Mouse (Mus musculus) embryo, embryonic 9.5 days (tissue): ENCODE measurements around the gene Rad51b.

ENCODE experiments used
- DNase-seq: peaks from one replicate; pipeline ENCODE4 v3.0.0-alpha.2; 2017; ENCODE audit errors: extremely low spot score

Gene Rad51b

DNA sequence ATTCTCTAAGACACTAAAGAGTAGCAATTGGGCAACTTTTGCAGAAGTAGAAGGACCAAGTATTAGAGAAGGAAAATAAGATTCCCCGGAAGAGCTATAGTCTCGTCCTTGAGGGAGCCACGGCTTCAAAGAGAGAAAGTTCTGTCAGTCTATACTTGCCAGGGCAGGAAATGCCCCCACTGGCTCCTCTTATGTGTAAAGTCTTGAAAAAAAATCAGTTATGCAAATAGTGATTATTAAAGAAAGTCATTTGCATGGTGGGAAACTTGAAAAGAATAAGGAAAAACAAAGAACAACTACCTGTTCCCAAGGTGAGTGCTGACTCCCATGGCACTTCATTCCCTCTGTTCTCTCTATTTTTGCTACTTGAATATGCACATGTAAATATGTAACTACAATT lies 140.5 kb downstream of the Rad51b start:
- DNase-seq, result no peak

DNA sequence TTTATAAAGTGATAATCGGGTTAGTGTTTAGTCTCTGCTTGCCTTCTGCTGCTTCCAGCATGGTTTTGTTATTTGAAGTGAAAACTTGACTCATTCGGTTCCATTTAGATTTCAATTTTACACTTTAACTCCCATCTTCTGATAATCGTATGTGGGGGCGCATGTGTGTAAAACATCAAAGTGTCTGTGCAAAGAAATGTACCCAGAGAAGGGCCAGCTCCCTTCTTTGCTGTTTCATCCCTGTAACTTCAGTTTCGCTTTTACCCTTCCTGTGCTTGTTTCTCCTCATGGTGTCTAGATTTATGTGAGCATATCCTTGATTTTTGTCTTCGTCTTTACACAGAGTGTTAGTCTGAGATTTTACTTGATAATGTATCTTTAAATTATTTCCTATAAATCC lies 142.9 kb downstream of the Rad51b start:
- DNase-seq, result no peak

DNA sequence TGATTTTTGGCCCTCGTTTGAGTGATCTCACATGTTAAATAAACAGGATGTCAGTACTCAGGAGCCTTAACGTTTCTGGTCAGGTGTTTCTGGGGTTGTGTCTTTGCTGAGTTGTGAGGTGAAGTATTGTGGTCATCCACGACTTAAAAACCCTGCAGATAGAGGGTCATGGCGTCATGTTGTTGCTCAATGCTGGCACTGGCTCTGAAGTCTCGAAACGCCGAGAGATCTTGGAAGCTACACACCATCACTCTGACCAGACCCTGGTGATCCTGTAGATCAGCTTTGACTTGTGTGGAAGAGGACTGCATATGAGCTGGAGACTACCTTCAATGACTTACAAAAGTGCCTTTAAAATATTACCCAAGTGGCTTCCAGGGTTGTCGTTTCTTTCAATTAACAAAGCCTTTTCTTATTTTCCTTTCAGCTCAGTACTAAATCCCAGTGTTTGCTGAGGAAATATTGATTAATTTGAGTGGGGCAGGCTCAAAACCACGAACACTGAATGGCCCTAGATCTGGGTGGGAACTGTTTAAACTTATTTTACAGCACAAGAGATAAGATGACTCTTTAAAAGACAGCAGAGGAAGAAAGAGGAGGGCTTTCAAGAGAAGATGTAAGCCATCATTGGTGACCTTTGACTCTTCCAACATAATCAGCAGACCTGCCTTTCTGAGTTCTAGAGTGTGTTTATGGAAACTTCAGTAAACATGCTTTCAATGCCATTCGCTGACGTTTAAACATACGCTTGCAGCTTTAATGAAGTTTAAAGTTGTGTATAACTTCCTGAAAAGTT lies 144.3 kb downstream of the Rad51b start:
- DNase-seq, result no peak

DNA sequence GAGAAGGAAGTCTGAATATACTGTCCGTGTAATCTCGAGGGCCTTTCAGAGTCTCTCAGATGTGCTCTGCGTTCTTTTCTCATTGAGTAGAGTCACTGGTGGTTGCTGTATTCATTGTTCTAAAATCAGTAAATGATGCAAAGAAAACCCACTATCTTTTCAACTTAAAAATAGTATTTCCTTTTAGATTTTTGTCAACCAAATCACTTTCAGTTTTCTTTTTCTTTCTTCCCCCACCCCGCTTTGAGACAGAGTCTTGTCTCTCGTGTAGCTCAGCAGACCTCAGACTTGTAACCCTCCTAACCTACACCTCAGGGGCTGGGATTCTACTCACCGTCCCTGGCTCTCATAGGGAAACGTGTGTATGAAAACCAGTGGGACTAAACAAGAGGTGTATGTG lies 145.0 kb downstream of the Rad51b start:
- no peak for DNase-seq

DNA sequence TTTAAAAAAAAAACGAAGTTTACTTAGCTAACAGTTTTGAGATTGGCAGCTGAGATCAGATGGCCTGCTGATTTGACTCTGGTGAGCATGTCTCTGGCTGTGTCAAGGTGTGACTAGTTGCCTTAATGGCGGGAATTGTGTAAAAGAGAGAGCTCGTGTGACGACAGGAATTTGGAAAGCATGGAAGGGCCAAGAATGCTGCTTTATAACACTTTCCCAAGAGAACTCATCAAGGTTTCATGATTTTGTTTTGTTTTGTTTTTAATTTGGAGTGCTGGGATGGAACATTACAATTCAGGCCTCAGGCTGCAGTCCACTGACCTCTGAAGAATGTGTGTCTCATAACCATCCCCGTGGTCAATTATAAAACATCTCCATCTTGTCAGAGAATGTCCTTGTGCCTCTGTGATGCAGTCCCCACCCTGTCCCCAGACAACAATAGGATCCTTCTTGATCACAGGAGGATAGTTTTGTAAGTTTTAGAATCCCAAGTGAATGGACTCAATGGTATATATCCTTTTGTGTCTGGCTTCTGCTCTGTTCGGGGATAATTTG lies 145.8 kb downstream of the Rad51b start:
- no peak for DNase-seq

DNA sequence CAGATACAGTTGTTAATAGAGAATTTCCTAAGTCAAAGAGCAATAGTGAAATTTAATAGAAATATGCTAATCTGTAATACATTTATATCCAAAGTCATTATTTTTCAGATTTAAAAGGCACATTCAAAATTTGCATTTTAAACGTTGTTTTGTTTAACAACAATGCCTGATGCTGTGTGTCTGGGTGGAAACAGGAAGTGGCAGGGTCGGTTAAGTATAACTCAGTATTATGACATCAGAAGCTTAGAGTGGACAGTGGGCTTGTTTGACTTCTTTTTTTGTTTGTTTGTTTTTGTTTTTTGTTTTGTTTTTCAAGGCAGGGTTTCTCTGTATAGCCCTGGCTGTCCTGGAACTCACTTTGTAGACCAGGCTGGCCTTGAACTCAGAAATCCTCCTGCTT lies 147.6 kb downstream of the Rad51b start:
- DNase-seq, result no peak

DNA sequence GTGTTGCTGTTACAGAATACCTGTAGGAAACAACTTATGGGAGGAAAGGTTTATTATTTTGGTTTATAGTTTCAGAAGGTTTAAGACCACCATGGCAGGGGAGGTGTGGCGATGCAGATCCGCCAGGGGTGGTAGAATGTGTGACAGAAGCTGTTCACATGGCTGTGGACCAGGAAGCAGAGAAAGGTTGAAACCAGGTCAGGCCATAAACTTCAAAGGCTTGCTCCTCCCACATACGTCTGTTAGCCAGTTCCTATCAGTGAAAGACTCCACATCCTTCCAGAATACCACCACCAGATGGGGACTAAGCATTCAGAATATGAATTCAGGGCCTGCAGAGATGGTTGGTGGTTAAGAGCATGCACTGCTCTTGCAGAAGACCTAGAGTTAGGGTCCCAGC lies 150.0 kb downstream of the Rad51b start:
- DNase-seq, result no peak

DNA sequence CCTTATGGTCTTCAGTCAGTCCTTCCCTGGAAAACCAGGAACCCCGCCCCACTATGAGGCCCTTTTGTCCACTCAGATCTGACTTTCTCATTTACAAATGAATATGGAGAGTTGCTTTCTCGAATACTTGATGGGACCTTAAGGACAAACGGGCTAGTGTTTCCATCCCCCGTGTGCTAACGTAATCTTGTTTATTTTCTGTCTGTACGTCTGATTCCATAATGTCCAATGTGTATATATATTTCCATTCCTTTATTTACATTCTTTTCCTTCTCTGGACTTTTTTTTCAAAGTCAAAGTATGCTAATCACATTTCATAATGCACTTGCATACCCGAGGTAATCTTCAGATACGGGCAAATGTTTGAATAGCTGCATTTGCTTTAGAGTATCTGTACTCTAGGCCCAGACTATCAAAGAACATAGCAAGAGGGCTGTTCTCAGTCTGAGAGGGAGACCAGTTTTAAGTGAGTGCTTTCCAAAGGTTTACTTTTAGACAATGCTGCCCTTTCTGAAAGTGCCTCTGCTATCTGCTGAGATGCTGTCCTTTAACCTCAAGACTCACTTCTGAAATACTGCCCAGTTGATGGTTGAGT lies 152.8 kb downstream of the Rad51b start:
- no peak for DNase-seq

DNA sequence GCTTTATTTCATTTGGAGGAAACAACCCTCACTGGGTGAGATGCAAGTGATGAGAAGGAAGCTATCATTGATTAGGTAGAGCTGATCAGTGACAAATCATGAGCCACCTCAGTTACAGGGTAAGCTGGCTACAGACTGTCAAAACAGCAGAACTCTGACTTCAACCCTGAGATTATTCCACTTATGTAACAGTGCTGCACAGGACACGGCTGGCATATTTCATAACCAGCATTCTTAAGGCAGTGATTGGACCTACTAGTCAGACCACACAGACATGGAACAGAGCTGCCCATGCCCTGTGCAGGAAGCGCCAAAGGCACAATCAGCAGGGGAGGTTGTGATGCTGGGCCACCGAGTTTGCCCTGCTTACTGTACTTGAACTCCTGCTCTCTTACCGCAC lies 155.8 kb downstream of the Rad51b start:
- no peak for DNase-seq

DNA sequence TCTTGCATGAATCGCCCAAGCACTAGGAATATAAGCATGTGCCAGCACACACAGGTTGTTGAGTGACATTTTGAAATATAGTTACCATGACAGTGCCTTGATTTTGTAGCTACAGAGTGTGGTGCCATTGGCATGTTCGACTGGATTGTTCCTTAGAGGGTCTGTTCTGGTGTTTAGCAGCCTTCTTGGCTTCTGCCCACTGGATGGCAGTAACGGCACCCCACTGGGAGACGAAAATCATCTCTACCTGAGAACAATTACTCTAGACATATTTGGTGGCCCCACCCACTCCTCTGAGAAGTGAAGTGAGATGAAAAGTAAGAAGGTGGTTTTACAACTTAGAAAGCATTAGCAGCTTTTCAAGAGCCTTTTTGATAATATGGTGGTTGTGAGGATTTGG lies 156.9 kb downstream of the Rad51b start:
- DNase-seq, result no peak

DNA sequence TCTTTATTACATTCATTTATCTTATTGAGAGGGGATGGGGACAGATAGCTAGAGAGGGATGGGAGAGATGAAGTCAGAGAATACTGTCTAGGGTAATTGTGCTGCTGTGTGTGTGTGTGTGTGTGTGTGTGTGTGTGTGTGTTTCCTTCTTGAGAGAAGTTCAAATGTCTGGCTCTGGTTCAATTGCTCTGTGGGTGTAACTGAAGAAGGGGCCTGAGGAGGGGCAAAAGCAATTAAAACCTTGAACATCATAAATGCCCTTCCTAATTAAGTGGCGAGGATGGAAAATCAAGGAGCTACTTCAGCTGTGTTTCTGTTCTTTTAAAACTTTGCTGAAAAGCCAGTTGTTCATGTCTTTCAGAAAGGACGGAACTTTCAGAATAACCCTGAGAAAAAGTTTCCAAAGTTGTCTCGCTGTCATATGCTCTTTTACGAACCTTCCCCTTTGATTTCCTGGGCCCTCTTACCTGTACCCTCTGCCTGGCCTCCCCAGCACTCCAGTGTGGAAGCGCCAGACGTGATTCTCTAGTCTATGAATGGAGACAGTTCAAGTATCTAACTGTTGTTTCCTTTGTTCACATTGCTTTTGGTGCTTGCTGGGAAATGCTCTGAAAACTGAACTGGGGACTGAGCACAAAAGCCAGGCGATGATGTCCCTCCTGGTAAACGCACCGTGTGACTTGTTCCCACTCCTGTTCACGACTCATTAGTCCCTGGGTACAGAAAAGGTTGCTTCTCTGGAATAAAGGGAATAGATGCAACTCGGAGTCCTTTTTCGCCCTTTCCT lies 158.2 kb downstream of the Rad51b start:
- no peak for DNase-seq

DNA sequence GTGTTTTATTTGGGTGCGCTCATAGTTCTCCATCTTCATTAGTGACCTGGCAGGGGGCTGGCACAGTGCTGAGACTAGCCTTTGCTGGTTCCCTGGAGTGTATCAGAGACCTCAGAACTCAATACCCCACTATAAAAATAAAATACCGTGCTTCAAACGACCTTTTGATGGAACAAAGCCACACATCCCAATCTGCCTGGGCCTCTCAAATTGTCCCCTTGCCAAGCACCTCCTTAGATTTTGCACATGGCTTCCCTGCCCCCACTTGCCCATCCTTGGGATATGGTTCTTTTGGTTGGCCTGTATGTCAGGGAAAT lies 158.7 kb downstream of the Rad51b start:
- no peak for DNase-seq

DNA sequence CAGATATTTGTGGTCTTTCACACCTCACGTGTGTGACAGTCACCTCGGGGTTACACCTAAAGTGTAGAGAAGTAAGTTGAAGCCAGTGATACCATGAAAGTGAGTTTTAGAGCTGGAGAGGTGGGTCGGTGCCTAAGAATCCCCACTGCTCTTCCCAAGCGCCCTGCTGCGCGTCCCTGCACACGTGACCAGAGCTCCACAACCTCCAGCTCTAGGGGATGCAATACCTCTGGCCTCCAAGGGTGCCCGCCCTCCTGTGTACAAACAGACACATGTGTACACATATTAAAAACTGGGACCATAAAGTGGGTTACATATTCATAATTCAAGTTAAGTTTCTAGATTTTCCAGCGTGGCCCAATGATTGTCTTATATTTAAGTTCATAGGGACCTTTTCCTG lies 159.2 kb downstream of the Rad51b start:
- DNase-seq, result no peak

DNA sequence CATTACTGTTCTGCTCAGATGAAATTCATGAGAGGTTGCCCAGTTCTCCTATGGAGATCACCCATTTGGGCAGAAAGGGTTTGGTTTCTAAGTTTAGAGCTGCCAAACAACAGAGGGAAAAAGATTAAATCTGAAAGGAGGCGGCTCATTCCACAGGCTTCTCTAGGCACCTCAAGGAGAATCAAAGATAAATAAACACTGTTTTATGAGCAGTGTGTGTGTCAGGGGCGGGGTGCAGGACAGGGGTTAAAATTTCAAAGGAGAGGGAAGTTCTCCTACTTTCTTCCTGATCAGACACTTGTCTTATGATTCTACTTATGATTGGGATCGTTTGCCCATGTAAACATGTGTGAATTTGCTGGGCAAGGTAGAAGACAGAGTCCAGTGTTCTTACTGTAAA lies 166.3 kb downstream of the Rad51b start:
- no peak for DNase-seq

DNA sequence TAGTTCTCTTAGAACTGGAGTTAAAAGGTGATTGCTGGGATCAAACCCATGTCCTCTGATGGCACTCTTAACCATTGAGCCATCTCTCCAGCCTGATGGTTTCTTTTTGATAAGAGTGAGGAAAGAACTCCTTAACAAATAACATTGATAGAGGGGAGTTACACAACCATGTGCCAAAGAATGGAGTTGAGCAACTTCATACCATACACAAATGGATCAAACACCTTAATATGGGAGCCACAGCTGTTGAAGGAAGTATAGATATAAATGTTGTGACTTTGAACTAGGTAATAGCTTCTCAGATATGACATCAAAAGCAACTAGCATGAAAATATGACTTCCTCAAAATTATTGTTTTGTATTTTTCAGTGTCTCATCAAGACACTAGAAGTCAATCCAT lies 173.0 kb downstream of the Rad51b start:
- no peak for DNase-seq

DNA sequence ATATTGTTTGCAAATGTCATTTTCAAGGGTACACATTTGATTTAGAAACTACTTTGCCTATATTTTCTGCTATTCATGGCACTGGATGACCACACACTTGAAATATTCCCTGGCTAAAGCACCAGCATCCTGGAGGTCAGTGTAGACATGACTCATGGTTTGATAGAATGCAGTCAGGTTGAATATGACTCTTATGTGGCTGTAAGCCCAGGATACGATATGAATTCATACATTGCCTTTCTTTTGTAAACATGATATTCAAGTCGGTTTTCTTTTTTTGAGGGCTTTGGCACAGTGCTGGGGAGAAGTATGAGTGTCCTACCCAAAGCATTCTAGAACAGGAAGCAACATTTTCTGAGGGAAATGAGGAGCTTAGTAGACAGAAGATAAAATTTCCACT lies 174.8 kb downstream of the Rad51b start:
- DNase-seq, result no peak

DNA sequence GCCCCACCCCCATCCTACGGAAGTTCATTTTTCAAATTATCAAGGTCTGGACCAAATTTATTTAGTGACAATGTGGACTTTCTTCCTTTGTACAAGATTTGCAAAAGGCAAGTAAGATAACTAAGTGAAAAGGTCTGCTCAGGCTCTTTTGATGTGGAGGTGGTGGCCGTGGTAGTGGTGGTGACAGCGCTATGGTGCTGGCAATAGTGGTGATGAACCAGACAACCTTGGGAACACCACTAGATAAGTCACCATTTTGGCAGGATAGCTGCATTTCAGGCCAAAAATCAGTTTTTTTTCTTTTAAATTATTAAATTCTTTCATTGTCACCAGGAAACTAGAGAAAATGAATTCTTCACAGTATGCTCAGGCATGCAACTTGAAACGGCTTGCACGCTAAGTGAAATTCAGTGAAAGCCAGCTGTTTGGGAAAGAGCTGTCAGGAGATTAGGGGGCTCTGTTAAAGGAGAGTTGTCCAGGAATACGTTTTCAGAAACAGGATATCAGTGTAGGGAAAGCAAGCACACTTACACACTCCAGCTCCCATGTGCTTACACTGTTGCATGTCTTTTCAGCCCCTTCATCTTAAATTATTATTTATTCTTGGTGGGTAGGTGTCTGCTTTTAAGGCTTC lies 179.4 kb downstream of the Rad51b start:
- no peak for DNase-seq

DNA sequence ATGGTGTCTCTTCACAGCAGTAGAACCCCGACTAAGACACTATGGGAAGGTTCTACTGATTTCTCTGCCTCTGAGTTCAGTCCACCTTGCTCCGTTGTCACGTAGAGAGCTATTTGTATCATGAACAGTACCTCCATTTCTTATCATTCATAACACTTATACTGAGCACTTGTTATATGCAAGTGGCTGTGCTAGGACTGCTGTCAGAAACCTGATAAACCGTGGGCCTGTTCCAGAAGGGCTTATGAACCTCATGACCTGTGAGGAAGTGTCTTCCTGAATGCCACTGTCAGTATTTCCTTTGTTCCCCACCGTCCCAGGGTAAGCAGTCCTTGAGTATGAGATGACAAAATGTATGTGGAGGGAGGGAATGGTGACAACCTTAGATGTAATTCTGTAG lies 181.7 kb downstream of the Rad51b start:
- DNase-seq, result no peak

DNA sequence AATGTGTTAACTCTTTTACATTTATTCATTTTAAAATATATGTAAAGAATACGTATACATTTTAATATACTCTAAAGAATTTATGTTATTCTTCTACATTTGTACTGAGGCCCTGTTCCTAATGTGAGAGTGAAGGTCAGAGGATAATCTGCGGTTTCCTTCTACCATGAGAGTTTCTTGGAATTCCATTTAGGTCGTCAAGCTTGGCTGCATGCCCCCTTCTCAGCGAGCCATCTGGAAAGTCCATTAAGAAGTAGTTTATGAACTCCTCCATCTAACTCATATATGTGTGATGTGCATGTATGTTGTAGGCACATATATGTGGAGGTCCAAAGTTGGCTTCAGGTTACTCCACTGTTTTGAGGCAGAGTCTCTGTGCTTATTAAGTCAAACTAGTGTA lies 188.4 kb downstream of the Rad51b start:
- DNase-seq, result no peak

DNA sequence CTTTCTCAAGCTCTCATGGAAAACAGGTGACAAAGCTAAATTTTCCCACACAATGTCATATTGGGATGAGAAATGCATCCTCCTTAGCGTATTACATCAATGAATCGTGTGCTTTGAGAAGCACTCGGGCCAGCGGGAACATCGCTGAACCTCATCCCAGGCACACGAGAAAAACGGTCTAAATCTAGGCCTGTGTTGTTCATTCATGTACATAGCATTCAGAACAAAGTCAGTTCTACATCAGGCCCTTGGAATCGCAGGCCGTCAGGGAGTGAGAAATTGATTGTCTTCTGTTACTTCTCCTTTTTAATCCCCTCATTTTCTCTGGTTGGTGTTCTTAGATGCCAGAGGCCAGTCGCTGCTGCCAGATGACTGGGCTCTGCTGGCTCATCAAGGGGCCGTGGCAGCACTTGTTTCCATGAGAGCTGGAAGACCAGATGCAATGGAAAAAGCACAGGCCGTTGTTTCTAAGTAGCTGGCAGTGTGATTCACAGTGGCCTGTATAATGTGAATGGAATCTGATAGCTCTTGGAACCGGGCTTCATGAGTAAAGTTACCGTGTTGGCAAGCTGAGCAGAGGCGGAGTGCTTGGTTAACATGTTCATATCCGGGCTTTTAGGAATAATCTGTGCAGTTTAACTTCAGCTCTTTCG lies 191.6 kb downstream of the Rad51b start:
- DNase-seq, result no peak

DNA sequence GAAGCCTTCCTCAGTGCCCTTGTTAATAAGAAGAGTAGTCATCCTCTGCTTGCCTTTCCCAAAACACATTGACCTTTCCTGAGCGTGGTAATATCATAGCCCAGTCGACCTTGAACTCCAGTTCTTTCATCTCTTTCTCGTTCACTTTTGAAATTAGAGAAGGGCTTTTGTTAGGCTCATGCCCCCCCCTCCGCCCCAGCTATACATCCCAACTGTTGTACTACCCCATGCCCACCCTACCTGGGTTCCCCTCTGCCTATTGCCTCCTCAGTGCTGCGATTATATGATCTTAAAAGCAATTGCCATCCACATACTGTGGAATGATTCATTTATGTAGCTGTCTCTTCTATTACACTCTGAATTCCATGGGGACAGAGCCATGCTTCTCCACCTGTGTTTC lies 193.5 kb downstream of the Rad51b start:
- DNase-seq, result no peak

DNA sequence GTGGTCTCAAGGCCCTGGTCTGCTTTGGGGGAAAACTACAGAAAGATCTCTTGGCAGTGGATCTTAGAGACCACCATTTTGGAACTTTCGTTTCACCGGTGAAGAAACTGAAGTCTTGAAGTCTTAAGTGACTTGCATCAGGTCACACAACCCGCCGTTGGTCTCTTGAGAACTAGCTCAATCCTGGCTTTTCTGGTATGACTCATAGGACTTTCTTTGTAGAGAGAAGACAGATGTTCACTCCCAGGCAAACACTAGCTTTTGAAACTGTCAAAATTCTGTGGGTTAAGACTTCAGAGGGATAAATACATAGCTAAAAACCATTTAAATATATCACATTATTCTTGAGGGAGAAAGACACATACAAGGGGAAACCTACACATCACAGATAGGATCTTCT lies 195.1 kb downstream of the Rad51b start:
- DNase-seq, result no peak
